Mouse (Mus musculus): ENCODE results near the gene Fto. TPM values are rescaled to one million over a fixed set of nuclear protein-coding genes. Genes with fewer than 3 reads are reported as not detected.

Fto gene
- polyA plus RNA-seq, 1 experiment from 2014 or later = 16.4 TPM

DNA sequence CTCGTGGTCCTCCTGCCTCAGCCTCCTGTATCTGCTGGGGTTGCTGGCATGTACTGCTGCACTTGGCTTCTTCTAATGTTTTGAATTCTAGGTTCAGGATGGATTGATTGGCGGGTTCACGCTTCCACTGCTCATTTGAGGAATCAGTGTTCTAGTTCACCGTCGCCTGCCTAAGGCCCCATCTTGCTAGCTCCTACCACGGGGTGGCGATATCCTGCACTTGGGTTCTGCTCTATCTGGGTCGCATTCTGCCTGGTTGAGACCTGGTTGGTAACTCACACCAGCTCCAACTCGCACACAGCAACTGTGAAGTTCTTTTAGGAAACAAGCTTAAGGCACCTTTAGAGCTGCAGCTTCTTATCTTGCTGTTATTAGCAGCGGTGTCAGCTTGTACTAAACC is 33.8 kb downstream of the Fto start:
- Histone ChIP-seq H3K27ac (no peak overlapping the region), H3K9ac (no peak overlapping the region), H3K27me3 (no peaks in the 10 kb centered on the region), H3K9me3 (replicated peaks) (no peaks in the 10 kb centered on the region), H3K36me3 (peaks cover 6% of the 10 kb centered on the region; the same call in 1 of the 2 replicates), H3K4me1 (replicated peaks) (peaks cover 71% of the 10 kb centered on the region), H3K4me2 (no peak overlapping the region), H3K4me3 (replicated peaks) (no peak overlapping the region)
- ATAC-seq (ENCODE audit: low read depth) (no peak), DNase-seq (no peak)
- WGBS (ENCODE audit: insufficient replicate concordance) = 65% methylated on average over 10 of the region's 10 CpGs

DNA sequence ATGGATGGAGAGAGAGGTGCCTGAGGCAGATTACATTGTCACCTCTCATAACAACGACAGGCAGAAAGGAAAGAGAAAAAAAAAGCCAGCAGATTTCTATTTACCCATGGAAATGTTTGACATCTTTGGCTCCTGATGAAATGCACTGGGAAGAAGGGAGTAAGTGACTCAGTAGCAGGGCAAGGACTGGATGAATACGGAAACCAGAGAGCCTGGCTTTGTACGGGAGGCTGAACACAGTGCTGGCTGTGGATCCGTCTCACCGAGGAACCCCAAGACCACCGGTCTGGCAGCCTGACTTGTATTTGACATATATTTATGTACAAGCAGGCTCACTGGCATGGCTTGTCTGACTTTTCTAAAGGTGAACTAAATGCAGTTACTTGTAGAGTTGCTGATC is 34.3 kb downstream of the Fto start:
- WGBS (ENCODE audit: insufficient replicate concordance) = 67% methylated on average over 6 of the region's 6 CpGs

GRCm38 (mm10) chr8:91349816-91350215 is 36.5 kb downstream of the Fto start:
- no peaks in the 10 kb centered on the region for H3K9me3 ChIP-seq (replicated peaks)
- no peak overlapping the region for H3K4me3 ChIP-seq (replicated peaks)
- peaks cover 6% of the 10 kb centered on the region; the same call in 1 of the 2 replicates for H3K36me3 ChIP-seq
- H3K9ac ChIP-seq = no peak overlapping the region
- peaks cover 69% of the 10 kb centered on the region for H3K4me1 ChIP-seq (replicated peaks)
- ATAC-seq (ENCODE audit: low read depth) (no peak), DNase-seq (no peak)
- H3K4me2 ChIP-seq = no peak overlapping the region
- no peak overlapping the region for H3K27ac ChIP-seq
- whole genome bisulfite sequencing (ENCODE audit: insufficient replicate concordance) = 83% methylated on average over 7 of the region's 7 CpGs
- H3K27me3 ChIP-seq = no peaks in the 10 kb centered on the region

More for the DNA sequence above, 34.3 kb downstream of the Fto start:
- Histone ChIP-seq H3K4me2 (no peak overlapping the region), H3K27me3 (no peaks in the 10 kb centered on the region), H3K36me3 (peaks cover 6% of the 10 kb centered on the region; the same call in 1 of the 2 replicates), H3K27ac (no peak overlapping the region), H3K4me1 (replicated peaks) (peaks cover 71% of the 10 kb centered on the region), H3K9ac (no peak overlapping the region), H3K9me3 (replicated peaks) (no peaks in the 10 kb centered on the region), H3K4me3 (replicated peaks) (no peak overlapping the region)
- DNase-seq = no peak
- ATAC-seq (ENCODE audit: low read depth) = no peak

- ATAC-seq (ENCODE audit: low read depth) (no peak), DNase-seq (no peak)
- WGBS (ENCODE audit: insufficient replicate concordance) = 74% methylated on average over 7 of the region's 7 CpGs
- Histone ChIP-seq H3K4me1 (replicated peaks) (peaks cover 69% of the 10 kb centered on the region), H3K9ac (no peak overlapping the region), H3K27ac (no peak overlapping the region), H3K4me3 (replicated peaks) (no peak overlapping the region), H3K4me2 (no peak overlapping the region), H3K27me3 (no peaks in the 10 kb centered on the region), H3K36me3 (peaks cover 6% of the 10 kb centered on the region; the same call in 1 of the 2 replicates), H3K9me3 (replicated peaks) (no peaks in the 10 kb centered on the region)
Measured at GRCm38 (mm10) chr8:91350628-91351027, 37.3 kb downstream of the Fto start.

DNA sequence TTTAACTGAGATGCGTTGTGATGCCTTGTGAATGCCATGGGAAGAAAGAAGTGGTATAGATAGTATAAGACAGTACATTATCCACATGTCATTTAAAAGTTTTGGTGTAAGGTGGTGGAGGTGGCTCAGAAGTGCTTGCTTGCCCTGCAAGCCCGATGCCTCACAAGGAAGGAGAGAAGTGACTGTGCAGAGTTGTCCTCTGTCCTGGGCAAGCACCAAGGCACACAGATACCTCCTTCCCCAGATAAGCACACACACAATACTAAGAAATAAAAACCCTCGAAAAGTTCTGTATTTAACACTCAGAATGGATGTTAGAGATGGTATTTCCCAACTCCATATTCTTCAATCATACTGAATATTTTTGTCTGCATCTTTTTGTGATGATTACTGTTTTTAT is 39.3 kb downstream of the Fto start:
- H3K4me1 ChIP-seq (replicated peaks) = peaks cover 60% of the 10 kb centered on the region
- DNase-seq = no peak
- no peak overlapping the region for H3K4me3 ChIP-seq (replicated peaks)
- ATAC-seq (ENCODE audit: low read depth) = peak; percentile 75
- no peak overlapping the region for H3K4me2 ChIP-seq
- no peaks in the 10 kb centered on the region for H3K27me3 ChIP-seq
- WGBS (ENCODE audit: insufficient replicate concordance) = 41% methylated on average over 3 of the region's 3 CpGs
- no peak overlapping the region for H3K9ac ChIP-seq
- no peak overlapping the region for H3K27ac ChIP-seq
- H3K36me3 ChIP-seq = peaks cover 6% of the 10 kb centered on the region; the same call in 1 of the 2 replicates
- H3K9me3 ChIP-seq (replicated peaks) = no peaks in the 10 kb centered on the region

- peaks cover 60% of the 10 kb centered on the region for H3K4me1 ChIP-seq (replicated peaks)
- no peak overlapping the region for H3K27ac ChIP-seq
- H3K4me3 ChIP-seq (replicated peaks) = no peak overlapping the region
- no peak overlapping the region for H3K4me2 ChIP-seq
- WGBS (ENCODE audit: insufficient replicate concordance) = 75% methylated on average over 5 of the region's 5 CpGs
- H3K9me3 ChIP-seq (replicated peaks) = no peaks in the 10 kb centered on the region
- no peaks in the 10 kb centered on the region for H3K27me3 ChIP-seq
- DNase-seq (peak; percentile 18), ATAC-seq (ENCODE audit: low read depth) (peak; percentile 79)
- peaks cover 6% of the 10 kb centered on the region; the same call in 1 of the 2 replicates for H3K36me3 ChIP-seq
- H3K9ac ChIP-seq = no peak overlapping the region
Measured at GRCm38 (mm10) chr8:91353062-91353461, 39.7 kb downstream of the Fto start.

- Histone ChIP-seq H3K9ac (no peak overlapping the region), H3K4me1 (replicated peaks) (peaks cover 59% of the 10 kb centered on the region), H3K36me3 (peaks cover 6% of the 10 kb centered on the region; the same call in 1 of the 2 replicates), H3K27me3 (no peaks in the 10 kb centered on the region), H3K27ac (no peak overlapping the region), H3K4me3 (replicated peaks) (no peak overlapping the region), H3K9me3 (replicated peaks) (no peaks in the 10 kb centered on the region), H3K4me2 (no peak overlapping the region)
- WGBS (ENCODE audit: insufficient replicate concordance) = 79% methylated on average over 4 of the region's 4 CpGs
- DNase-seq (no peak), ATAC-seq (ENCODE audit: low read depth) (no peak)
Measured at GRCm38 (mm10) chr8:91353907-91354306, 40.6 kb downstream of the Fto start.

DNA sequence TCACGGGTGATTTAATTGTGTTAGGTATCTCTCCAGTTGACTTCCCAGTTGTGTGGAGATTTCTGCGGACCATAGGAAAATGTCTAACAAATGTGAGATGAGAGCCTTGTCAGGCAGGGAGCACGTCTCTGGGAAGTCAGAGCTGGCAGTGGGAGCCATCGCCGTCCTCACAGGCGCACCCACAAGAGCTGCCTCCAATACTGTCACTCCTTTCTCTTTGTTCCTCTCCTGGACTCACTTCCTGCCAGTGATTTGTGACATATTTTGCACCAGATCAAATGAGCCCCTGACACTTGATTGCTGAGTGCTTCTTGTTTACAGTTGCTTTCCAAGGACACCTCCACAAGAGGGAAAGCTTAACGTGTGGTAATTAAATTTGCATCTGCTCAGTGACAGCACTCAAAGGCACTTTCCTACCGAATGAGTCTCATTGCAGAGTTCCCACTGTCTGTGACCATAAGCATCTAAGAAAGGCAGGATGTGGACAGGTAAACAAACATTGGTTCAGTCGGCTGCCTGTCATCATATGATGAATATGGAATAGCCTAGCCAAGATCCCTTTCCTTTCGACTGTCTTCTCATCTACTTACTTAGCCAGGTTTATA is 42.1 kb downstream of the Fto start:
- Histone ChIP-seq H3K4me1 (replicated peaks) (peaks cover 57% of the 10 kb centered on the region), H3K9me3 (replicated peaks) (no peaks in the 10 kb centered on the region), H3K36me3 (no peaks in the 10 kb centered on the region), H3K4me2 (no peak overlapping the region), H3K4me3 (replicated peaks) (no peak overlapping the region), H3K27me3 (no peaks in the 10 kb centered on the region), H3K9ac (no peak overlapping the region), H3K27ac (no peak overlapping the region)
- DNase-seq (no peak), ATAC-seq (ENCODE audit: low read depth) (no peak)
- 56% methylated on average over 10 of the region's 10 CpGs for WGBS (ENCODE audit: insufficient replicate concordance)

DNA sequence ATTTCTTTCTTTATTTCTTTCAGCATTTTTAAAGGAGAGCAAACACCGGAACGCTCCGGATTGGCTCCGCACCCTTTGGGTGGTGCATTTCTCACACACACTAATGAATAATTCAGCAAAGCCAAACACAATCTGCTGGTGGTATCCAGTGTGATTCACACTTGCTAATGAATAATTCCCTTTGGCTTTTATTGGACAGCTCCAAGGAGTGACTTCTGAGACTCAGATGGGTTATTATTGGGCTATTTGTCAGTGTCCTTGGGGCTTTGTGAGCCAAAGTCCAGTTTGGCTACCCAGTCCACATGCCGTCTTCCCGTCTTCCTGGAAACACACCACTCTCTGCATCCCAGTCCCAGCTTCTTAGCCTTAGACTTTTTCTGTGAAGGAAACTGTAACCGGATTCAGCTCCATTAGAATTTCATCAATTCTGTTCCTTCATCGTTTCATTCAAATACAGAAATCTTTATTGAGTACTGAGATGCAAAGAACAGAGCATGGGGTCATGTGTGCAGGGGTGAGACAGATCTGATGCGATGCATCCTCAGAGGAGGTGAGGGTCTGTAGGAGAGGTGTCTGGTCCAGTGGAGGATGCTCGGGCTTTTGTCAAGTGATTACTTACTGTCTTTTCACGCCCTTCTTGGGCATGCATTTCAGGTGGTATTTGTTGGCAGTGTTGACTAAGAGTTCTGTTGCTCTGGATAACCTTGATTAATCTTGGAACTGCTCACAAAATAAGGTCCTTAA is 42.8 kb downstream of the Fto start:
- no peak for DNase-seq
- no peak for ATAC-seq (ENCODE audit: low read depth)

GRCm38 (mm10) chr8:91357493-91358014 is 44.2 kb downstream of the Fto start:
- ATAC-seq (ENCODE audit: low read depth) (no peak), DNase-seq (no peak)
- no peaks in the 10 kb centered on the region for H3K27me3 ChIP-seq
- no peak overlapping the region for H3K4me3 ChIP-seq (replicated peaks)
- WGBS (ENCODE audit: insufficient replicate concordance) = 51% methylated on average over 4 of the region's 4 CpGs
- H3K9me3 ChIP-seq (replicated peaks) = no peaks in the 10 kb centered on the region
- no peak overlapping the region for H3K4me2 ChIP-seq
- H3K4me1 ChIP-seq (replicated peaks) = peaks cover 50% of the 10 kb centered on the region
- H3K36me3 ChIP-seq = no peaks in the 10 kb centered on the region
- H3K9ac ChIP-seq = no peak overlapping the region
- no peak overlapping the region for H3K27ac ChIP-seq

More for the DNA sequence above, 42.8 kb downstream of the Fto start:
- H3K4me2 ChIP-seq = no peak overlapping the region
- H3K27ac ChIP-seq = no peak overlapping the region
- 85% methylated on average over 11 of the region's 11 CpGs for WGBS (ENCODE audit: insufficient replicate concordance)
- peaks cover 58% of the 10 kb centered on the region for H3K4me1 ChIP-seq (replicated peaks)
- H3K9me3 ChIP-seq (replicated peaks) = no peaks in the 10 kb centered on the region
- H3K36me3 ChIP-seq = no peaks in the 10 kb centered on the region
- no peak overlapping the region for H3K9ac ChIP-seq
- H3K4me3 ChIP-seq (replicated peaks) = no peak overlapping the region
- H3K27me3 ChIP-seq = no peaks in the 10 kb centered on the region

- Histone ChIP-seq H3K4me2 (no peak overlapping the region), H3K9me3 (replicated peaks) (no peaks in the 10 kb centered on the region), H3K27me3 (no peaks in the 10 kb centered on the region), H3K36me3 (no peaks in the 10 kb centered on the region), H3K9ac (no peak overlapping the region), H3K4me1 (replicated peaks) (peaks cover 45% of the 10 kb centered on the region), H3K4me3 (replicated peaks) (no peak overlapping the region), H3K27ac (no peak overlapping the region; the same call in 1 of the 2 replicates)
- WGBS (ENCODE audit: insufficient replicate concordance) = 60% methylated on average over 5 of the region's 5 CpGs
- DNase-seq (no peak), ATAC-seq (ENCODE audit: low read depth) (no peak)
Measured at GRCm38 (mm10) chr8:91358016-91358415, 44.7 kb downstream of the Fto start.

All from liver, embryonic 13.5 days (tissue).